Mouse (Mus musculus): Measurements from ENCODE around the gene F2r.

The F2r gene

DNA sequence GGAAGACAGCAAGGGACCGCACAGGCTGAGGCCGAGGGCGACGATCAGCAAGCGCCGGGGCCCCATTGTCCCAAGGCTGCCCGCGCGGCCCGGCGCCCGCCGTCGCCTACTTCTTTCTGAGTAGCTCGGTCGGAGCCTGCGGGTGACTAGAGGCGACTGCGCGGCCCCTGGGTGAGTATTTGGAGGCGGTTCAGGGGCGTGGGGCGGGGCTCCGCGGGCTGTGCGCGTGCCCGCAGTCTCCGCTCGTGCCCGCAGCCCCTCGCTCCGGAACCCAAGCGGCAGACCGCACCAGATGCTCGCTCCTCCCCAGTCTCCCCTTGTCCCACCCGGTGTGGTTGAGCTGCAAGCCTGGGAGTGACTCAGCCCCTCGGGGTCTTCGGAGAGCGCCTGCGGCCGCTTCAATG is at the start of gene F2r:
F2r (minus strand) TSS at position 179 of the 404 bp plus-strand sequence.
- DNase-seq (ENCODE audit: low read depth, low spot score), result peak; percentile 35

DNA sequence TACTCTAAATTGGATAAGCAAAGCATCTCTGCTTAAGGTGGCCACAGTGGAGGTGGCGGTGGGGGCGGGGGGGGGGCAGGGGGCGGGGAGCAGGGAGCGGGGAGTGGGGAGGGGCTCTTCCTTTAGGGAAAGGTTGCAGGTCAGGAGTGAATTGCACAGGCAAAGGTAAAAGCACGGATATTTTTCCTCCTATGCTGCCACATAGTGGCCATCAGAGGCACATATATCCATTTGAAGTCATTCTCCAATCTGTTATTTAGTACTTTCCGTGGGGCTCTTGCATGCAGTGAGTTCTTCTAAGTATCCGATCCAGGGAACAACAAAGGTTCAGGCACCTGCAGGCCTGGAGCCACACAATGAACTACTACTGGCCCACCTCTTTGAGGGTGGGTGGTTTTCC is 49.0 kb upstream of the F2r start:
- no peak for DNase-seq (ENCODE audit: low read depth, low spot score)

DNA sequence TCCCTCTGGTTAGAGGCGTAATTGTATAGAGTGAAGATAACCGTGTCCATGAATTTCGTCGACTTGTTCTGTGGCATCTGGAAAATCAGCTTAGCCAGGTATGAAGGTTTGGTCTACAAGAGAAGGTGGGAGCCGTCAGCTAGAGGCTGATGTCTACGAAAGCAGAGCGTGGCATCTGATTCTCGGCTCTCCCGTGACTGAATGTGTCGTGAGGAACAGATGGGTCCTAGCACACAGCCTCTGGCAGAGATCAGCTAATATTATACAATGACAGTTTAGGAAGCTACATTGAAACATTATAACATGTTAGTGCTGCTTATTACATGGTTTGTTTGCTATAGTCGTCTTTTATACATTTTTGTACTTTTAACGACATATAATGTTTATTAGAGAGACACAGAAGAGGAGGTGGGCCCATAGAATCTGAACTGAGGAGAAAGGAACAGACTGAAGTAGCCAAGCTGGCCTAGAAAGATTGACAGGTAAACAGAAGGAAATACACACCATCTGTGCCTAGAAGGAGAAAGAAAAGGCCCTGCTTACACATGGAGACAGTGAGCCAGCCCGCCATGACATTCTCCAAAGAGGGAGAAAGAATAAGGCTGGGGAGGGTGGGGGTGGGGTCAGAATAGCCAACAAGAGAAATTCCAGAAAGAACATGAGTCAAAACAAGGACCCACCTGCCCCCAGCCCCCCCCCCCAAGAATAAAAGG is 47.5 kb upstream of the F2r start:
- DNase-seq (ENCODE audit: low read depth, low spot score), result no peak

DNA sequence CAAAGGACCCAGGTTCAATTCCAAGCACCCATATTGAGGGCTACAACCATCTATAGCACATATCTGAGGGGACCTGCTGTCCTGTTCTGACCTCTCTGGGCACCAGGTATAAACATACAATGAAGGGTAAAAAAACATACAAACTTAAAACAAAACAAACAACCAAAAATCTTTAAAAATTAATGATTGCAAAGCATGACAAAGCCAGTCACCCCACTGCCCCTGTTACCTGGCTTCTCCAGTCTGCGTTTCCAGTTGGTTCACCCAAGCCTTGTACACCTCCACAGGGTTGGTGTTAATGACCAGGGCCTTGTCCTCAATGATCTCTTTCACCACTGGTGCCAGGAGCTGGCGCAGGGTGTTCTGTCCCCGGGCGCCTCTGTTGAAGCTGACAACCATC is 45.5 kb upstream of the F2r start:
- DNase-seq (ENCODE audit: low read depth, low spot score), result no peak

DNA sequence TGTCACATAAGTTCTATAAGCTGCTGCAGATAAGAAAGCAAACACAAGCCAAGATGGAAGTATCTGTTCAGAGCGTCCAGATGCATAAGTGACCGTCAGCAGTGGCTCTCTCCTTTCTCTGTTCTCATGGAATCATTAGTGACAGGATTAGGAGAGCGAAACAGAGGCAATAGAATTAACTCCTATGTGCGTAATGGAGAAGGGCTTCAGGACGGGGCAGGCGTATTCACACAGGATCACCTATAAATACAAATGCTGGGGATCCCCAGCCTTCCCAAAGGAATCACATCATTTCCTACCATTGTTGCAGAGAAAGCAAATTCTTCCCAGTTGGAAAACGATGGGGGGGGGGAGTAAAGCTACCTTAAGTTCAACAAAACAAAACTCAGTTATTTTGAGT is 41.1 kb upstream of the F2r start:
- no peak for DNase-seq (ENCODE audit: low read depth, low spot score)

DNA sequence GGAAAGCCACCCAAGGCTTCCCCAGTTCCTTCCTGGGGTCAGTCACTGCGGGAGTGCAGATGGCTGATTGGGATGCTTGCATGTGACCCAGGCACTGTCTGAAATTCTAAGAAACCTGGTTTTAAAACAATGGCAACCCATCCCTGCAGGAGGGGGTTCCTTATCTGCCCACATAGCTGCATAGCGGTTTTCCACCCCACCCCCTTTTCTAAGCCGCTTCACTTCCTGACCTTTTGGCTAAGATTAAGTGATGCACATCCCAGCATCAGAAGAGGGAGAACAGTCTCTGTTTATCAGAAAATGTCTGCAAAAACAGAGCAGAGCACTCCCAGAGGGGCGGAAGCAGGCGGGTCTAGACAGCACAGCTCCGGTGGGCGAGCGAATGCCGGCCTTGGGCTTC is 38.9 kb upstream of the F2r start:
- DNase-seq (ENCODE audit: low read depth, low spot score), result no peak

DNA sequence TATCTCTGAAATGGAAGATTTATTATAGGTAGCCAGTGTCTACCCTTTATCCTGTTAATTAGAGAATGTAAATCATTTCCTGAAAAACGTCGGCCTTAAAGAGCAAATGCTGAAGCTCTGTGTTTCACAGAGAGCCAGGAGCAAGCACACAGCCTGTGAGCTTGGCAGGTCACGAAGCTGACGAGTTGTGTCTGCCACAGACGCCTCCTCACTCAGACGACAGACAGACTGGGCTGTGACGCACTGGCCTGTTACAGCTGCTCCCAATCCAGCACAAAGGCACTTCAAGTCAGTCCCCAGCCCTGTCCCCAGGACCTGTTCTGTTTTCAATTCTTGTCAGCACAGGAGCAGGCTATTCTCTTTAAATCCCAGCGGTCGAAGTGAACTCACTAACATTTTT is 37.0 kb upstream of the F2r start:
- DNase-seq (ENCODE audit: low read depth, low spot score), result no peak

DNA sequence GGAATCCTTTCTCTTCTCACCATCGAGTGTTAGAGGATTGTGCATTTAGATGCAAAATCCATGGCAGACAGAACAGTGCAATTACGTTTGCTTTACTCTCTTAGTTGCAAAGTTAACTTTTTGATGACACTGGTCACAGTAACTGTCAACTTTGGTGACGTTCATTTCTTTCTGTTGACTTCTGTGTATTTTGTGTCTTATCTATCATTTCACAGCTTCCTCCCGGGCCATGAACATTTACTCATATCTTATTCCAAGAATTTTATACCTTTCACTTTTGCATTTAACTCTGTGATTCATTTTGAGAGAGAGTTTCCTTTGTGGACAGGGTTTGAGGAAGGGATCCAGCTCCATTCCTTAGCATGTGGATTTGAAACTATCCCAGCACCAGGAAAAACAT is 35.4 kb upstream of the F2r start:
- no peak for DNase-seq (ENCODE audit: low read depth, low spot score)

DNA sequence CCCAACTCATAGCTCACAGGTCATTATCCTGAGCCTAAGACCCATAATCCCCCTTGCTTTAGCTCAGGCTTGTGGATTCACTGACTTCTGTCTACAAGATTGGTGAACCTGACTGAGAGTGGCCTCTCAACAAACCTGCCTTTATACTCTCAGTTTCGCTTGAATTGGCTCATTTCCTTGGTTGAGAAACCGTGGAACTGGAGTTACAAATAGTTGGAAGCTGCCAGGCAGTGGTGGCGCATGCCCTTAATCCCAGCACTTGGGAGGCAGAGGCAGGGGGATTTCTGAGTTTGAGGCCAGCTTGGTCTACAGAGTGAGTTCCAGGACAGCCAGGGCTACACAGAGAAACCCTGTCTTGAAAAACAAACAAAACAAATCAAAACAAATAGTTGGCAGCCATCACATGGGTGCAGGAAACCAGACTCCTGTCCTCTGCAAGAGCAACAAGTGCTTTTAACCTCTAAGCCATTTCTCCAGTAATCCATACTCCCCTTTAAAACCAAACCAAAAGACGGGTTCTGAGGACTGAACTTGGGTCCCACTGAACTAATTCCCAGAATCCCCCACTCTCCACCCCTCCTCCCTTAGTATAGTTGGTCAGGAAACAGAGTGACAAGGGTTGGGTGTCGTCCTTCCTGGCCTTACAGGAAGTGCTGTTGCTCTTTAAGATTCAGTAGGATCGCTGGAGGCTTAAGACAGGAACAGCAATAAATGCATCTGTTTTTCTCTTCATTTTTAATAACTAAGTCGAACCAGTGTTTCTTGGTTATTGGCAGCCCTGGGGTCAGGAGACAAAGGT is 33.8 kb upstream of the F2r start:
- no peak for DNase-seq (ENCODE audit: low read depth, low spot score)

DNA sequence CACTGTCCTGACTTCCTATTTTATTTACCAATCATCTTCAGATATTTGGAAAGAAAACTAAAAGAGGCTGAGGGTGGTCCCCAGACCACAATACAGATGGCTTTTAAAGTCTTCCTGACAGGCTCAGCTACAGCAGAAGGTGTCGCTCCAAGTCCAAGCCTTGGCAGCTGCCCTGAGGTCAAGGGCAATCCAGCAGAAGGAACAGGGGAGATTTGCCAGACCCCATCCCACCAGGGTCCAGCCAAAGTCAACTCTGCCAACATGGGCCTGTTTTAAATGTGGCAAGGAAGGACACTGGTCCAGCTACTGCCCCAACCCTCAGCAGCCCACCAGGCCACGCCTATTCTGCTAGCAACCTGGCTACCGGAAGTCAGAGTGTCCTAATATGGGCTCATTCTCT is 31.7 kb upstream of the F2r start:
- DNase-seq (ENCODE audit: low read depth, low spot score), result no peak

DNA sequence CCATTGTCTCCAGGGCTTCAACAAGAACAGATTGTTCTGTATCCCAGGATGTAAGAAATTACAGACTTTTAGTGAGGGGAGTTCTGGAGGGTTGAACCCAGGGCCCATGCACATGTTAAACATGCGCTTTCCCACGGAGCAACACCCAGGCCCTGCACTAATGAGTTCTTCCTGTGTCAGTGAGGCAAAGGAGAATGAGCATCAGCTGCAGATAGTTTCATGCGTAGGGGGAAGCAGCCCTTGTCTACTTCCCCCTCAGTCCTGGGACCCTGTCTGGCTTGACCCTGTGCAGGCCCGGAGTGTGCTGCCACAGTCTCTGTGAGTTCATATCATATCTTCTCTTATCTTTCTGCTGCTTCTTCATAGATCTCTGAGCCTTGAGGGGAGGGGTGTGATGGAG is 29.0 kb upstream of the F2r start:
- DNase-seq (ENCODE audit: low read depth, low spot score), result no peak

DNA sequence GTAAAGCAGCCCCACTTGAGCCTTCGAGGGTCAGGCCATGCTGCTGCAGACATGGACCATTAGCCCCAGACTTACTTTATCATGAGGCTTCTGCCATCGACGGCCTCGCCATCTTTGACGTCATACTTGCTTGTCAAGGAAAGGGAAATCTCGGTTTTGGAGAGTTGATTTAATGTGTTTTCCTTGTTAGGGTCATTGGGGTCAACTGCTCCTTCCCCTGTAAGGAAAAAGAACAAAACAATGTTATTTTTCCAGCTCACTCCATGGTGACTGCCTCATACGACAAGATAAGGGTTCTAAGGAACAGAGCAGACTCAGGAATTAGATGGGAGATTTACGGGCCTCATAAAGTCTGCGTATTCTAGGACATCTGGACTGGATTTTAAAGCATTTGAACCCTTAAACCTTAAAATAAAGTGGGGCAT is 28.4 kb upstream of the F2r start:
- no peak for DNase-seq (ENCODE audit: low read depth, low spot score)

DNA sequence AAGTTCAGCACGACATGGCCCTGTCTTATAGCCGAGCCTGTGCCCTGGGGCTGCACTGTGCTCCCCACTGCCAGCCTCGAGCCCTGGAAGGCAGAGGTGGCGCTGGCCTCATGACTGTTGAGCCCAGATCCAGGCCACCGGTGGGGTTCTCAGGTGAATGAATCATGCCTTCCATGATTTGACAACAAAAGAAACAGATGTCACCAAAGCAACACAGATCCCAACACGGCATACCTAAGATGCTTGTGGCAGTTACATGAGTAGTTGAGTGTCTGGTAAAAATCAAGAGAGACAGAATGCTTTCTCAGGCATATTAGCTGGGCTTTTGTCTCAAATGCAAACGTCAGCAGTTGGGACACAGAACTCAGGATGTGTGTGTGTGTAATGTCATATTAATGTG is 25.5 kb upstream of the F2r start:
- no peak for DNase-seq (ENCODE audit: low read depth, low spot score)

DNA sequence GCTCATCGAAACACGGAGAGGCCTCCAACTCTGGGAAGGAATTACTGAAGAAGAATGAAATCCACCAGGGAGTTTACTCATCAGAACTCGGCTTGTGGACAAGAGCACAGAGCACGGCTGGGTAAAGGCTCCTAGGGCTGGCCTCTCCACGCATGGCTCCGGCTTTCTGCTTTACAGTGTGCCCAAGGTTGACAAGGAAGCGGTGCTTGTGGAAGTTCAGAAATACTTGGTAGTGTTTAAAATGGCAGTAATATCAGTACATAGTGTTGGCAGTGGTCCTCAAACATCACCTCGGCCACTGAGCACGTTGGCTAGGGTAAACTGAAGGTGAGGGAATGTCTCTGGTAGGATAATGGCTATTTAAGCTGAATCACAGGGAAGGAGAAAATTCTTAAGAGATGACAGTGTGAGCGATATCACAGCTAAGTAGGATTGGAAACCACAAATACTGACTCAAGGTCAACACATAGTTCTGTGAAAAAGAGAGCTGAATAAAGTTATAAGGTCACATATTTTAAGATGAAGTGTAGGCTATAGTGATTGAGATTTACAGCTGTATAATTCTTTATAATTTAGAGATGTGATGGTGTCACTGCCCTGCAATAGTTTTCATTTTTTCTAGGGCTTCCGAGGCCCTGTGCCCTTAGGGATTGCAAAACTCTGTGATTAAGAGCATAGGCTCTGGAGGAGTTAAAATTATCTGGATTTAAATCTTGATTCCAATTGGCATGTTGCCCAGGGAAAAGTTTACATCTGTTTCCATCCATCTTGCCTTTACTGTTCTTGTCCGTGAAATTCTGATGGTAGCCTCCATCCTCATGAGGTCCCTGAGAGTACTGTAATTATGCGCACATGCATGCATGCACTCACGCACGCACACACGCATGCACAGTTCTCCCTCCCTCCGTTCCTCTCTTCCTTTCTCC is 23.0 kb upstream of the F2r start:
- no peak for DNase-seq (ENCODE audit: low read depth, low spot score)

DNA sequence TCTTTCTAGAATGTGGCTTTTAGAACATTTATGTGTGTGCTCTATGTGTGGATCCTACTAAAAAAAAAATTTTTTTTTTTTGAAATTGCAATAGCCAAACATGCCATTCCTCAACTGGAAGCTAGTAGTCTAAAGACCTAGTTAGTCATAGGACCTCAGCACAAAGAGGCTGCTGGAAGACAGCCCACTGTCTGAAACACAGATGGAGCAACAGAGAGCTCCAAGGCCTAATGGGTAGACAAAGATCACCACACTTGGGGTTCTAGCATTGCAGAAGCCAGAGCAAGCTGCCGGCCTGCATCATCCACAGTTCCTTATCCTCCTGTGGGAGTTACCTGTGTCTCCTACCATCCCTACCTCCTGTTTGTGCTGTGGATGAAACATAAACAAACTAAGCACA is 22.1 kb upstream of the F2r start:
- DNase-seq (ENCODE audit: low read depth, low spot score), result no peak

DNA sequence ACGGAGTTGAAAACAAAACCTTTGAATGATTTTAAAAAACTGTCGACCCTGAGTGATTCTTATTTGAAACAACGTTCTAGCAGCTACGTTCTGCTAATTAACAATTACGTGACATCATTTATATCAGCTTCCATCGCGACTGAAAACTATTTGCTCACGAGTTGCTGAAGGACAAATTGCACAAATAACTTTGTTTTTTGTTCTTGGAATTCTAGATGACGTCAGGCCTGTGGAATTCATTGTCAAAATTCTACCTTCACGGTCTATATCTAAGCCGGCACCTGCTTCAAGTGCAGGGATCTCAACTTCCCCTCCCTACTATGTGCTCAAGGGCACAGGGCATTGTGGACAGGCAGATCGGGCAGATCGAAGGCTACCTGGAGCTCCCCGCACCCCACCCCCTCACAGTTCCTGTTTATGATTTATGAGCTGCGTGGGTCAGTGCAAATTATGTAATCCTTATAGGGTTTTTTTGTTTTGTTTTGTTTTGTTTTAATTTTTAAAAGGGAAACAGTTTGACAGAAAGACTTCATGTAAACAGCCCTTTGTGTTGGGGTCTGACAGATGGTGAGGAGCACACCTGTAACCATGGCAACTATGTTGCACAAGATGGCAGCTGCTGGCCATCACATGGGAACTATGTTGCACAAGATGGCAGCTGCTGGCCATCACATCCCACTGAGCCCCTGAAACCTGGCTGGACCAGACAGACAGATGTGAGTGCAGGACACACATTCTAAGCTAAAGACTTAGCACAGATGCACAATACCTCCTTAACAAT is 21.2 kb upstream of the F2r start:
- DNase-seq (ENCODE audit: low read depth, low spot score), result no peak

DNA sequence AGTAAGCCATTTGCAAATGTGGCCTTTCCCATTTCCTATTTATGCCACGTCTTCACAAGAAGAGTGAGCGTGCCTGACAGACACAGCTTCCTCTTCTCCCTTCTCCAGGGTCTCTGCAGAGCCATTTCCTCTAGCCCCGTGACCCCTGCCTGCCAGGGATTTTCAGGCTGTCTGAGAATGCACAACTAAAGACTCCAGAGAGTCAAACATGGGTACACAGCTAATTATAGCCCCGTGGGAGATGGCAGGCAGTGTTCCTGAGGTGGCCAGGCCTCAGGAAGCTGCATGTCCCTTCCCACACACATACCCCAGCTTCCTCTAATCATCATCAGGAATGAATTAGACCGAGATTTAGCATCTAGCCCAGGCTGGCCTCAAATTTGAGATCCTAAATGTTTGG is 20.6 kb upstream of the F2r start:
- no peak for DNase-seq (ENCODE audit: low read depth, low spot score)

DNA sequence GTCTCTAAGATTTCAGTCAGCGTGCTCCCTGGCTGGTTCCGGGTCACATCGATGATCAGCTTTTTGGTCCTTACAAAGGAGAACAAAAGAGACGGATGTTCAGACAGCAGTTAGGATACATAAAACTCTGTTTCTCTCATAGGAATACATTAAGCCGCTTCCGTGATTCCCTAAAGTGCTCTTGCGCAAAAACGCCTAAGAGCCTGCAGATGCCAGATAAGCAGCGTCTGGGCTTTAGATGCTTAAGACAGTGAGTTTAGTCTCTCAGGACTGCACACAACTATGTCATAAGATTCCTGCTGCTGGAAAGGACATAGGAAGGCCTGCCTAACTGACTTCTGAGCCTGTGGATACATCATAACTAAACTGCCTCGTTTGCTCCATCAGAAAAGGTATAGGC is 19.4 kb upstream of the F2r start:
- no peak for DNase-seq (ENCODE audit: low read depth, low spot score)

DNA sequence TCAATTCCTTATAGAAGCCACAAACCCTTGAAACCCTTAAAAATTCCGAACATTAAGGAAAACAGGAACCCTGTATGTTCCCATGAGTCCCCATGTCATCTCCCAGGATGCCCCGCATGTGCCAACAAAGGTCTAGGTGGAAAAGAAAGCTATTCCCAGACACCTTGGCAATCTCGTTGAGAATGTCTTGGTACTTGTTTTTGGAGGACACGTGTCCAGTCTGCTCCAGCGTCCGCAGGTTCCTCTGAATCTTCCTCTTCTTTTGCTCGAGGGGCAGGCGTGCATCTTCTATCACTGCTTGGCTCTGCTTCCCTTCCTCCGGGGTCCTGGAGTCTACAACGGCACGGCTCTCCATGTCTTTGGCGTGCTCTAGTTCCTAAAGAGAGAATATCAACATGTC is 17.0 kb upstream of the F2r start:
- DNase-seq (ENCODE audit: low read depth, low spot score), result no peak

DNA sequence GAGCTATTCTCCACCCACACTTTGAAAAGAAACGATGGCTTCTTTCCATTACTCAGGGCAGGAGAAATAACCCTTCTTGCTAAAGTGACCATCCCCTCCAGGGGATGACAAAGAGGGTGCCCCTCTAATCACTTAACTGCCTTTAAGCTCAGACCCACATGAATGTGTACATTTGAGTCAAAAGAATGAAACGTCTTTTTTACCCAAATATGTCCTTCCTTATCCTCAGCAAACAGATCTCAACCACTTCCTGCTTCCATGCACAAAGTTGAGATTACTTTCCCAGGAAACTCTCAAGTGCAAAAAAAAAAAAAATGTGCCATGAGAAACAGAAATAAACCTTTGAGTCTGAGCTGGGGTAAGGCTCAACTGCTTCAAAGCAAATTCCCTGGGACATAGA is 16.2 kb upstream of the F2r start:
- no peak for DNase-seq (ENCODE audit: low read depth, low spot score)

DNA sequence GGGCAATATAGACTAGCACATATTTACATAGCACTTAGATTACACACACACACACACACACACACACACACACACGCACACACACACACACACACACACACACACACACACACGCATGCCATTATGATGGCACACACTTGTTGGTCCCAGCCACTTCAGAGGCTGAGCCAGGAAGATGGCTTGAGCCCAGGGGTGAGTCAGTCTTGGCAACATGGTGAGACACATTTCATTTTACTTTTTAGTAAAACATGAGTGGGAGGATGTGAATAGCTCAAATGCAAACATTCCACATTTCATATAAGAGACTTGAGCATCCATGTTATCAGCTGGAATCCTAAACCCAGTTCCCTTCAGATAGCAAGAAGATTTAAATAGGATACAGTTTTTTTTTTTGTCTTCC is 15.1 kb upstream of the F2r start:
- no peak for DNase-seq (ENCODE audit: low read depth, low spot score)

DNA sequence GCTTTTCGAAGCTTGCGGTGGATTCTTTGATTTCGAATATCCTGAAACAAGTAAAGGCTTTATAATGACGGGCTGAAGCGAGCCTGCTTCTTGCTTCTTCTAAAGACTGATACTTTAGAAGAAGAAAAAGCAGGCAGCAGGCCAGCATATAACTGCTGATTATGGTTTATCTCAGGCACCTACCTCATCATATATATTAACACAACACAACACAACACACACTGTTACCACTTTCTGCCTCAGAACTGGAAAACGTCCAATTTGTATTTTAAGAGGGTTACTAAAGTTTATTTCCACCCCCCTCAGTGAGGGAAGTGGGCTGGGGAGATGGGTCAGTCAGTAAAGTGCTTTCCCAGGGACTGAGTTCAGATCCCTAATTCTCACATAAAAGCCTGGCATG is 13.9 kb upstream of the F2r start:
- DNase-seq (ENCODE audit: low read depth, low spot score), result no peak
